Mouse (Mus musculus) CH12.LX (cell line): ENCODE results near the gene Cacng8.

Experiments
- CTCF ChIP-seq, 2 experiments: IDR thresholded peaks in 1 of 2; conservative IDR thresholded peaks in 1 of 2; 2 replicates each; pipeline ENCODE4 v1.5.1; 2011 to 2012; ENCODE audit warnings: low read depth in 2 of 2, low read length in 2 of 2, improper control_type of control experiment in 1 of 2, inconsistent platforms in 1 of 2, mild to moderate bottlenecking in 1 of 2, moderate library complexity in 1 of 2
- E2F4 ChIP-seq: IDR thresholded peaks from 2 replicates; pipeline ENCODE4 v1.6.1; 2011; ENCODE audit warnings: low read depth, low read length, improper control_type of control experiment; ENCODE audit not compliant: insufficient replicate concordance
- EP300 ChIP-seq: IDR thresholded peaks from 2 replicates; pipeline ENCODE4 v1.6.1; 2011; ENCODE audit warnings: low read length, improper control_type of control experiment
- HCFC1 ChIP-seq: IDR thresholded peaks from 2 replicates; pipeline ENCODE4 v1.6.1; 2012; ENCODE audit warnings: low read depth, mild to moderate bottlenecking, inconsistent platforms, low read length, improper control_type of control experiment
- KAT2A ChIP-seq: IDR thresholded peaks from 2 replicates; pipeline ENCODE4 v1.6.1; 2012; ENCODE audit warnings: low read length, improper control_type of control experiment, inconsistent platforms; ENCODE audit not compliant: insufficient replicate concordance
- MAFK ChIP-seq: IDR thresholded peaks from 2 replicates; pipeline ENCODE4 v1.6.1; 2011; ENCODE audit warnings: low read length, improper control_type of control experiment; ENCODE audit not compliant: insufficient replicate concordance
- MXI1 ChIP-seq: IDR thresholded peaks from 2 replicates; pipeline ENCODE4 v1.6.1; 2011; ENCODE audit warnings: mild to moderate bottlenecking, low read depth, low read length, improper control_type of control experiment
- POLR2A ChIP-seq: IDR thresholded peaks from 2 replicates; pipeline ENCODE4 v1.6.1; 2011; ENCODE audit warnings: low read depth, mild to moderate bottlenecking, improper control_type of control experiment, low read length
- SIN3A ChIP-seq: IDR thresholded peaks from 2 replicates; pipeline ENCODE4 v1.6.1; 2012; ENCODE audit warnings: low read length, improper control_type of control experiment, inconsistent platforms
- TCF12 ChIP-seq: IDR thresholded peaks from 2 replicates; pipeline ENCODE4 v1.6.1; 2014; ENCODE audit warnings: low read depth, mild to moderate bottlenecking, inconsistent platforms, low read length, improper control_type of control experiment
- ZC3H11A ChIP-seq: IDR thresholded peaks from 2 replicates; pipeline ENCODE4 v1.6.1; 2012; ENCODE audit warnings: low read depth, mild to moderate bottlenecking, inconsistent platforms, low read length, improper control_type of control experiment

GRCm38 (mm10) chr7:3432066-3432465, 41.6 kb downstream of the Cacng8 start:
- TF ChIP-seq MXI1 (no peak), HCFC1 (no peak), KAT2A (no peak), EP300 (no peak), ZC3H11A (no peak), SIN3A (no peak), POLR2A (no peak), TCF12 (no peak), CTCF (conservative IDR thresholded peaks at IDR 0.05 in 1 of 2, IDR thresholded peaks at IDR 0.05 in 1 of 2; ENCODE audit: low read depth in 2 of 2, low read length in 2 of 2) (no peak), MAFK (no peak), E2F4 (no peak)
